Mouse (Mus musculus) limb, embryonic 12.5 days (tissue): ENCODE measurements around the gene Rcc1l. TPM values are rescaled to one million over a fixed set of nuclear protein-coding genes. Genes with fewer than 3 reads are reported as not detected.

Experiments
- ATAC-seq: fragments of 200-750 bp; cut with Nextera tagmentation; 2 replicates; pipeline ENCODE4 v1.8.0; 2017; ENCODE audit warnings: low read depth, moderate TSS enrichment; ENCODE audit not compliant: insufficient number of reproducible peaks, insufficient read depth, low FRiP score, low TSS enrichment
- H3K27ac ChIP-seq: fragments of 300-500 bp; sonication (generic); 2 replicates; pipeline ENCODE4 v1.5.1; 2016; ENCODE audit warnings: mild to moderate bottlenecking, moderate library complexity
- H3K27me3 ChIP-seq: fragments of 300-500 bp; sonication (generic); 2 replicates; pipeline ENCODE4 v1.6.1; 2016; ENCODE audit warnings: mild to moderate bottlenecking, moderate library complexity
- H3K36me3 ChIP-seq: fragments of 300-500 bp; sonication (generic); 2 replicates; pipeline ENCODE4 v1.6.1; 2016; ENCODE audit warnings: mild to moderate bottlenecking, moderate library complexity
- H3K4me1 ChIP-seq: fragments of 300-500 bp; sonication (generic); replicated peaks from 2 replicates; pipeline ENCODE4 v1.6.1; 2016
- H3K4me2 ChIP-seq: fragments of 300-500 bp; sonication (generic); 2 replicates; pipeline ENCODE4 v1.6.1; 2016; ENCODE audit warnings: mild to moderate bottlenecking, moderate library complexity
- H3K4me3 ChIP-seq: fragments of 300-500 bp; sonication (generic); replicated peaks from 2 replicates; pipeline ENCODE4 v1.5.1; 2016; ENCODE audit warnings: mild to moderate bottlenecking
- H3K9ac ChIP-seq: fragments of 300-500 bp; sonication (generic); replicated peaks from 2 replicates; pipeline ENCODE4 v1.6.1; 2016; ENCODE audit warnings: mild to moderate bottlenecking, moderate library complexity
- H3K9me3 ChIP-seq: fragments of 300-500 bp; sonication (generic); 2 replicates; pipeline ENCODE4 v1.6.1; 2016; ENCODE audit warnings: mild to moderate bottlenecking, moderate library complexity
- WGBS: fragments of 180-500 bp; shearing (Covaris S2); methylation state at CpG from one replicate; pipeline ENCODE4 v1.1.7; 2016; 5-methylcytosine and 5-hydroxymethylcytosine counted together
- polyA plus RNA-seq: library from polyadenylated mRNA; unstranded; fragments of >200 nt; fragmentation: Nextera tagmentation; extraction: Ambion mirVana; gene quantifications from 2 replicates; pipeline ENCODE4 v1.2.1, GENCODE M21; 2016

Rcc1l gene
- polyA plus RNA-seq, 1 experiment from 2014 or later: 40.1 TPM

DNA sequence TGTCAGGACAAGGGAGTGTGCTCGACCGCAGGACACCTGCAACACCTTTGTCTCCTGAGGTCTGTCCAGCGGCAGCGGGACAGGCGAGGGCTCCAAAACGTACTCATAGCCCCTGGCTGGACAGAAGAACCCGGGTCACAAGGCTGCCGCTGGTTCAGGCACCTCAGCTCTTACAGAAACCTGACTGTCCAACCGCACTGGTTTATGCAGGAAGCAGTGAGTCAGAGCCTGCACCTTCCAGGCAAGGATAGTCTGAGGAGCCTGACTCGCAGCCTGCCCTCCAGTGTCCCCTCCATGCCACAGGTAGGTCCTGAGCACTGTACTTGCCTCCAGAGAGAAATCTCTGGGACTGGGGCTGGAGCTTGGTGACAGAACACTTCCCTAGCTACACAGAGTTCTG, 7.3 kb downstream of the Rcc1l start:
- H3K36me3 ChIP-seq: peaks cover 74% of the 10 kb centered on the region
- 93% methylated on average over 10 of the region's 10 CpGs for WGBS
- H3K27me3 ChIP-seq: no peaks in the 10 kb centered on the region
- no peaks in the 10 kb centered on the region for H3K9me3 ChIP-seq
- H3K4me3 ChIP-seq: no peak overlapping the region
- no peak overlapping the region for H3K27ac ChIP-seq
- H3K4me2 ChIP-seq: no peak overlapping the region
- ATAC-seq: no peak
- peaks cover 2% of the 10 kb centered on the region; the same call in 1 of the 2 replicates for H3K4me1 ChIP-seq
- H3K9ac ChIP-seq: no peak overlapping the region

- WGBS: 86% methylated on average over 9 of the region's 9 CpGs
- H3K9ac ChIP-seq: no peak overlapping the region
- H3K4me1 ChIP-seq: no peaks in the 10 kb centered on the region
- no peak for ATAC-seq
- no peaks in the 10 kb centered on the region for H3K9me3 ChIP-seq
- H3K27me3 ChIP-seq: no peaks in the 10 kb centered on the region
- no peak overlapping the region for H3K4me2 ChIP-seq
- H3K27ac ChIP-seq: no peak overlapping the region
- peaks cover 81% of the 10 kb centered on the region for H3K36me3 ChIP-seq
- no peak overlapping the region for H3K4me3 ChIP-seq
These were observed 8.5 kb downstream of the Rcc1l start for GRCm38 (mm10) chr5:134168033-134168432.

GRCm38 (mm10) chr5:134166642-134167041, 9.9 kb downstream of the Rcc1l start:
- H3K4me2 ChIP-seq: no peak overlapping the region
- ATAC-seq: no peak
- H3K27me3 ChIP-seq: no peaks in the 10 kb centered on the region
- H3K9ac ChIP-seq: no peak overlapping the region
- H3K4me3 ChIP-seq: no peak overlapping the region
- no peaks in the 10 kb centered on the region for H3K4me1 ChIP-seq
- no peaks in the 10 kb centered on the region for H3K9me3 ChIP-seq
- peaks cover 85% of the 10 kb centered on the region for H3K36me3 ChIP-seq
- 93% methylated on average over 7 of the region's 7 CpGs for WGBS
- no peak overlapping the region for H3K27ac ChIP-seq

DNA sequence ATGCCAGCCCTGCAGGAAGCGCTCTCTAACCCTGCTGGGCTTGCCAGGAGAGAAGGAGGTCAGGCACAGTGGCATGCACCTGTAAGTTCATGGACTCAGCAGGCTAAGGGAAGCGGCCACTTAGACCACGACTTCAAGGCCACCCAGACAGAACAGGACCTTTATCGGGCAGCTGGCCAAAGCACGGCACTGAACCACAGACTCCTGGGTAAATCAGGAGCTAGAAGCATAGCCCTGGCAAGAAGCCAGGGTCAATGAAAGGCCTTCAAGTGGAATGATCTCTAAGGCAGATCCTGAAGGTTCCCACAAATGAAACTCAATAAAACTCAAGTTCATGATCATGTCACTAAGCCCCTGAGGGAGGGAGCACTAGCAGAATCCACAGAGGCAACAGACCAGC, 11.9 kb downstream of the Rcc1l start:
- Histone ChIP-seq H3K4me1 (no peaks in the 10 kb centered on the region), H3K4me2 (no peak overlapping the region), H3K27me3 (no peaks in the 10 kb centered on the region), H3K9ac (no peak overlapping the region), H3K9me3 (no peaks in the 10 kb centered on the region), H3K4me3 (no peak overlapping the region), H3K36me3 (peaks cover 87% of the 10 kb centered on the region), H3K27ac (no peak overlapping the region)
- 75% methylated on average over 5 of the region's 5 CpGs for WGBS
- ATAC-seq: no peak

GRCm38 (mm10) chr5:134155916-134156466, 20.6 kb downstream of the Rcc1l start:
- H3K27ac ChIP-seq: no peak overlapping the region
- no peaks in the 10 kb centered on the region for H3K27me3 ChIP-seq
- no peak overlapping the region for H3K4me3 ChIP-seq
- H3K9ac ChIP-seq: no peak overlapping the region
- H3K4me1 ChIP-seq: no peaks in the 10 kb centered on the region
- 86% methylated on average over 7 of the region's 7 CpGs for WGBS
- H3K4me2 ChIP-seq: no peak overlapping the region
- no peak for ATAC-seq
- peaks cover 95% of the 10 kb centered on the region for H3K36me3 ChIP-seq
- no peaks in the 10 kb centered on the region for H3K9me3 ChIP-seq

GRCm38 (mm10) chr5:134151895-134152294, 24.7 kb downstream of the Rcc1l start:
- 83% methylated on average over 11 of the region's 11 CpGs for WGBS
- H3K27me3 ChIP-seq: no peaks in the 10 kb centered on the region
- no peak overlapping the region for H3K4me3 ChIP-seq
- no peaks in the 10 kb centered on the region for H3K4me1 ChIP-seq
- no peak overlapping the region for H3K9ac ChIP-seq
- no peak overlapping the region for H3K4me2 ChIP-seq
- ATAC-seq: no peak
- H3K36me3 ChIP-seq: peaks cover 94% of the 10 kb centered on the region
- H3K9me3 ChIP-seq: no peaks in the 10 kb centered on the region
- H3K27ac ChIP-seq: no peak overlapping the region

- 89% methylated on average over 4 of the region's 4 CpGs for WGBS
- Histone ChIP-seq H3K4me3 (no peak overlapping the region), H3K4me2 (no peak overlapping the region), H3K4me1 (no peaks in the 10 kb centered on the region), H3K9ac (no peak overlapping the region), H3K9me3 (peaks cover 4% of the 10 kb centered on the region; the same call in 1 of the 2 replicates), H3K27me3 (no peaks in the 10 kb centered on the region), H3K36me3 (peaks cover 84% of the 10 kb centered on the region), H3K27ac (peak overlapping the region; percentile 19; the same call in 1 of the 2 replicates)
- no peak for ATAC-seq
These were observed 28.4 kb downstream of the Rcc1l start for GRCm38 (mm10) chr5:134148153-134148552.

DNA sequence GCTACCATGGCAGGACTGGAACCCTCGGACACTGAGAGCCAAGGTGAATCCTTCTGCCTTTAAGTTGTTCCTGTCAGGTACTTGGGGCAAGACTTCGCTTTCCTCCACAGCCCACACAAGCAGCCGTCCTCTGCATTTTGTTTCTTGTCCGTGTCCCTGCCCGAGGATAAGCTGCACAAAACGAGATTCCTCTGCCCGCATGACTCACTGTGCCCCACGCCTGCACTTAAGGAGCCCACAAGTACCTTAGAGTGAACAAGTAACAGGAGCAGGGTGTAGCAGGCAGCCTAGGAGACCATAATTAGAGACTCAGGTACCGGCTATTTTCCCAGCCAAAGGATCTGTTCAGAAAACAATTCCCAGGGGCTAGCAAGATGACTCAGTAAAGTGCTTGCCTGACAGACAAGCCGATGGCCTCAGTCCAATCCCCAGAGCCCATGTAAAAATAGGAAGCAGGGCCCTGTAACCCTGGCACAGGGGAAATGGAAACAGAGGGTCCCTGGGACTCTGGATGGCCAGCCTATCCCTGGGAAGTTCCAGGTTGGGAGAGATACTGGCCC, 29.3 kb downstream of the Rcc1l start:
- ATAC-seq: no peak
- Histone ChIP-seq H3K4me1 (no peaks in the 10 kb centered on the region), H3K36me3 (peaks cover 84% of the 10 kb centered on the region), H3K9me3 (peaks cover 4% of the 10 kb centered on the region; the same call in 1 of the 2 replicates), H3K27me3 (no peaks in the 10 kb centered on the region), H3K4me3 (no peak overlapping the region), H3K27ac (no peak overlapping the region; the same call in 1 of the 2 replicates), H3K9ac (no peak overlapping the region), H3K4me2 (no peak overlapping the region)
- WGBS: 86% methylated on average over 10 of the region's 10 CpGs

DNA sequence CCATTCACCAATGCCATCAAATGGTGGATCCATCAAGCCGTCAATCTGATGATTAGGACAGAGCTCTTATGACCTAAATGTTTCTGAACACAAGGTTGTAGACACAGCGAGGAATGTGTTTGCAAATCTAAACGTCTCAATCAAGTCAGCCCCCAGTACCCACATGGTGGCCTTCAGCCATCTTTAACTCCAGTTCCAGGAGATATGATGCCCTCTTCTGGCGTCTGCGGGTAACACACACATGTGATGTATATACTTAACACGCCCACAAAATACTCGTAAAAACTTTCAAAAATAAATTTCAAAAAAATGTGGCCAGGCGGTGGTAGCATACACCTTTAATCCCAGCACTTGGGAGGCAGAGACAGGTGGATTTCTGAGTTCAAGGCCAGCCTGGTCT, 31.6 kb downstream of the Rcc1l start:
- H3K36me3 ChIP-seq: peaks cover 79% of the 10 kb centered on the region

GRCm38 (mm10) chr5:134142381-134142780, 34.2 kb downstream of the Rcc1l start:
- H3K9ac ChIP-seq: no peak overlapping the region
- no peak overlapping the region for H3K27ac ChIP-seq
- H3K27me3 ChIP-seq: no peaks in the 10 kb centered on the region
- no peak overlapping the region for H3K4me3 ChIP-seq
- H3K9me3 ChIP-seq: peaks cover 9% of the 10 kb centered on the region; the same call in 1 of the 2 replicates
- H3K4me2 ChIP-seq: no peak overlapping the region
- 85% methylated on average over 11 of the region's 11 CpGs for WGBS
- peaks cover 77% of the 10 kb centered on the region for H3K36me3 ChIP-seq
- H3K4me1 ChIP-seq: no peaks in the 10 kb centered on the region
- no peak for ATAC-seq

More for the DNA sequence above, 31.6 kb downstream of the Rcc1l start:
- Histone ChIP-seq H3K9ac (no peak overlapping the region), H3K4me2 (no peak overlapping the region), H3K4me3 (no peak overlapping the region), H3K27me3 (no peaks in the 10 kb centered on the region), H3K9me3 (peaks cover 4% of the 10 kb centered on the region; the same call in 1 of the 2 replicates), H3K27ac (no peak overlapping the region), H3K4me1 (no peaks in the 10 kb centered on the region)
- WGBS: 94% methylated on average over 8 of the region's 8 CpGs
- ATAC-seq: no peak

- peaks cover 80% of the 10 kb centered on the region for H3K36me3 ChIP-seq
- H3K27me3 ChIP-seq: no peaks in the 10 kb centered on the region
- H3K27ac ChIP-seq: no peak overlapping the region
- H3K4me1 ChIP-seq: no peaks in the 10 kb centered on the region
- no peak overlapping the region for H3K4me2 ChIP-seq
- H3K9me3 ChIP-seq: peaks cover 9% of the 10 kb centered on the region; the same call in 1 of the 2 replicates
- 75% methylated on average over 7 of the region's 7 CpGs for WGBS
- ATAC-seq: no peak
- no peak overlapping the region for H3K4me3 ChIP-seq
- no peak overlapping the region for H3K9ac ChIP-seq
These were observed 35.3 kb downstream of the Rcc1l start for GRCm38 (mm10) chr5:134141236-134141635.

DNA sequence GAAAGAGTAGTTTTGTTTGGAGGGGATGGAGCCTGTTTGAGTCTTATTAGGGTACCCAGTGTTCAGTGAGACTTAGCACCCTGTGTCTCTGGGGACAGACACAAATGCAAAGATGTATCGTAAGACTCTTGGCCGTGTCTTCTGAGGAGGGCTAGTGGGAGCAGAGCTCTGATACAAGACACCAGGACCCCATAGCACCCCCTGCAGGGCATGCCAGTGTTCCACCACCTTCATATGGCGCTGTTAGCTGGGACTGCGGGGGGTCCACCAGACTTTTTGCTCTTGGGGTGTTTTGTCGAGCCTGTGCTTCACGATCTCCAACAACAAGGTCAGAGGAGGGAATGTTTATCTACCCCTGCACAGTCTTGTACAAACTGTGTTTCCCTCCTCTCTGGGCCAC, 37.1 kb downstream of the Rcc1l start:
- 0 out of 2 replicates have a peak, but pooled peaks cover 5% of the 10 kb centered on the region for H3K9me3 ChIP-seq
- 86% methylated on average over 6 of the region's 6 CpGs for WGBS
- no peak for ATAC-seq
- peaks cover 87% of the 10 kb centered on the region for H3K36me3 ChIP-seq
- H3K4me3 ChIP-seq: no peak overlapping the region
- no peaks in the 10 kb centered on the region for H3K27me3 ChIP-seq
- no peak overlapping the region for H3K4me2 ChIP-seq
- H3K27ac ChIP-seq: no peak overlapping the region
- no peak overlapping the region for H3K9ac ChIP-seq
- no peaks in the 10 kb centered on the region for H3K4me1 ChIP-seq
